Mouse (Mus musculus): ENCODE measurements around the gene Cep295. TPM values are rescaled to one million over a fixed set of nuclear protein-coding genes. Genes with fewer than 3 reads are reported as not detected.

The Cep295 gene
- polyA plus RNA-seq (2015; fragmentation: Nextera tagmentation; extraction: Ambion mirVana) = 3.6 and 5.3 TPM in 2 replicates

DNA sequence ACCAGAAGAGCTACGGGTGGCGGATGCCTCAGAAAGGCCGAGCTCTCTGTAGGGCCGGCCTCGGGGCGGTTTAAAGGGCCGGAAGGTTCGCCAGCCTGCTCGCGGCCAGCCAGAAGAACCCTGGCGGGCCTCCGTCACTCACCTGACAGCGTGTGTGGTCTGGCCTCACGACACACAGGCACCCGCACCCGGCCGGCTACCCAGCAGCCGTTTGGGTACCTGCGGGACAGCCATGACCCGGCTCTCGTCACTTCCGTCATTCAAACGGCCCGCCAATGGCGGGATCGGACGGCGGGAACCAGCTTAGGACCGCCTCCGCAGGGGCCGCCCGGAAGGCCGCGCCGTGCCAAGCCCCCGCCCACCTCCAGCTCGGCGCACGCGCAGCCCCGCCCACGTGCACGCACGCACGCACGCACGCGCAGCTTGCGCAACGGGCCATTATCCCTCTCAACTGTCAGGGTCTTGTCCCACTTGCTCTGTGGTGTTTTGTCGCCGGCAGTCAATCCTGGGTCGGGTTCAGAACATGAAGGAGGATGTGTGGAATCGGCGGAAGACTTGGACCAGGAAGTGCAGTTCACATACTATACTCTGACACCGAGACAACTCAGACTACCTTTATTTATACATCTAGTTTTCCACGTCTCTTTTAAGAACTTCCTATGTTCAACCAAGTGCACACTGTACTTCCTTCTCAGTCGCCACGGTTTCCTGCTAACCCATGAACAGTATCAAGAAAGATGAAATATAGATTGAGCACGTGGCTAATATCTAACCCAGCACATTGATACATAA is at the start of gene Cep295:
Gene Cep295, minus strand, starts transcription at position 305 of the 792 bp plus-strand sequence.

DNA sequence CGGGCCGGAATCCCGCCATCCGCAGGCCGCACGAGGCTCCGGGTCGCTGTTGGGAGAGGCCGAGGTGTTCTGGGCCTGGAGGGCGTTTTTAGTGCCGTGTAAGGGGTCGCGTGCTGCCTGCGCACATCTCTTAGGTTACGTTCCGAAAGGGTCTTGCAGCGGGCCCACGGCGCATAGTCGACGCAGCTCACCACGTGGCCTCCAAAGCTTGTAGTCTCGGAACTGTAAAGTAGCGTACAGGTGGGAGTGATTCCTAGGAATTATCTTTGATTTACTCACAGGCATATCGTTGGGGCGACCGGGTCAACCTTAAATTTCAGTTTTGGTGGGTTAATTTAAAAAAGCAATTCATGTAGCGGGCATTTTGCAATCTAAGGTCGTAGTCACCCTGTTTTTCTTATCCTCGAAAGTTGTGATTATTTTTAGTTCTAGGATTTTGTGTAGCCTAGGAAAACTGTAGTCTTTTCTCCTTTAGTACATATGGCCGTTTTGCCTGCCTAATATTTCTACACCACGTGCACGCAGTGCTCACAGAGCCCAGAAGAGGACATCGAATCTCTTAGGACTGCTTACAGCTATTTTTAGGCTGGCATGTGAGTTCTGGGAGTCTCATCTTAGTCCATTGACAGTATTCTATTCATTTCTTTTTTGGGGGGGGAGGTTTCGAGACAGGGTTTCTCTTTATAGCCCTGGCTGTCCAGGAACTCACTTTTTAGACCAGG is 51.0 kb downstream of the Cep295 start, which contains the start of gene 4931406C07Rik:
Gene 4931406C07Rik, minus strand, starts transcription at position 51 of the 722 bp plus-strand sequence.

DNA sequence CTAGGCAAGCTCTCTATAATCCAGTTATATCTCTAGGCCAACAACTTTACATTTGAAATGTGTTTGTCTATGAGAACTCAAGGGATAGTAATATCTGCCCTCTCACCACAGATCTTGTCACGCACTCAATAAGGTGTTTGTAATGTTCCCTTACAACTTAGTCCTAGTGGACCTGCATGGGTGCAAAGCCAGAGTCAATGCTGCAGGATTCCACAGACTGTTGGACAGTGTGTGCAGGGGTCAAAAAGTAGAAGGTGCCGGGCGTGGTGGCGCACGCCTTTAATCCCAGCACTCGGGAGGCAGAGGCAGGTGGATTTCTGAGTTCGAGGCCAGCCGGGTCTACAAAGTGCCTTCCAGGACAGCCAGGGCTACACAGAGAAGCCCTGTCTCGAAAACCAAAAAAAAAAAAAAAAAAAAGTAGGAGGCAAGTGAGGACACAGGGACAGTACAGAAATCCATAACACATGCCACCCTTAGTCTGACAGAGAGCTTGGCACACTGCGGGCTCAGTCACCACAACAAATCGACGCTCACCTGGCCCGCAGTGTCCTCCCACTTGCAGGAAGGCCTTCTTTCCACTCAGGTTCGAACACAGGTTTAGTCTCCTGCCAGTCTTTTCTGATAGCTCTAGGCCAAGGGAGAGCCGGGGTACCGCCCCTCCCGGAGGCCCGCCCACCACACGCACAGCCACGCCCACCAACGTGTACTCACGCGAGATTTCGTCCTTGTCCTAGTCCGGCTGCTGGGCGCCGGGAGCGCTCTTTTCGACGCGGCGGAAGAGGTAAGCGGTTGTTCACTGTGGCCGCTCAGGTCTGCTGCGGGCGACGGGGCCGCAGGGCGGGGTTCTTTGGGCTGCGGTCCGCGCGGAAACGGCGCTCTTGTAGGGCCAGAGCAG is 51.8 kb downstream of the Cep295 start, which contains the start of gene Taf1d:
Gene Taf1d, plus strand, starts transcription at position 712 of the 895 bp plus-strand sequence.

DNA sequence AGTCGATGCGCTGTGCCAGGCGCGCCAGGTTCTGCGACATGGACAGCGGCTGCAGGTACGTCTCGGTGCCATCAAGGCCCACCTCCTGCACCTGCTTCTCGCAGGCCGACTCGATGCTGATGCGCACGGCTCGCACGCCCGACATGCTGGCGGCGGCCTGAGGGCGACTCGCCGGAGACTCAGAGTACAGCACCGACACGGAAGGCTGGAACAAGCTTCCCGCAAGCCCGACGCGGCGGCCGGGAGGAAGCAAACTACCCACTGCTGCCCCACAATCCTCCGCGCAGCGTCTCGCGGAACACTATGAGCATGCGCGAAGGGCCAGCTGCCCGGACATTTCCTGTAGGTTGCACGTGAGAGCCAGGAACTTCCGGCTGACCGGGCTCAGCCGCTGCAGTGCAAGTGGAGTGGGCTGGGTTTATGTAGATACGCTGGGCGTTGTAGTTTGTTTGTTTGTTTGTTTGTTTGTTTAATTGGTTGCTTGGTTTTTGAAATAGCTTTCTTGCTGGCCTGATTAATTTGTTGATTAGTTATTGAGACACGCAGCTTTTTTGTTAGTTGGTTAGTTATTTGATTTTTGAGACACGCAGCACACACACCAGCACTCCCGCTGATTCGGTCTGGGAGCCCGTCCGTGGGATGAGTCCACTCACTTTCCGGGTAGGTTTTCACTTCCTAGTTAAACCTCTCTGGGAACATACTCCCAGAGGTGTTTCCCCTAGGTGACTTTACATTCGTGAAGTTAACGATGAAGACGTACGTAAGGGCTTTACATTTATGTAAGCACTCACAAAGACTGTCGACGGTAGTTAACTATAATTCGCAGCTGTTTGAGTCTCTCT is 77.7 kb downstream of the Cep295 start, which contains the start of gene Med17:
Gene Med17, minus strand, starts transcription at position 283 of the 842 bp plus-strand sequence.

Small RNA genes lying within 50 kb of the gene (microRNA-seq; reads per million reads assigned to microRNA genes)
- gene Gm49349 (not detected), gene mmu-mir-7650 (not detected)

Other genes starting within 250 kb of the Cep295 start
- not detected in 2 replicates for gene Hephl1, start 245.7 kb downstream of the Cep295 start, polyA plus RNA-seq (2015; fragmentation: Nextera tagmentation; extraction: Ambion mirVana)
- 3.1 and 3.6 TPM in 2 replicates for gene Vstm5, start 118.7 kb downstream of the Cep295 start, polyA plus RNA-seq (2015; fragmentation: Nextera tagmentation; extraction: Ambion mirVana)
- 16.3 and 19.1 TPM in 2 replicates for gene Med17, start 77.9 kb downstream of the Cep295 start, polyA plus RNA-seq (2015; fragmentation: Nextera tagmentation; extraction: Ambion mirVana)
- gene Taf1d, start 51.6 kb downstream of the Cep295 start, polyA plus RNA-seq (2015; fragmentation: Nextera tagmentation; extraction: Ambion mirVana) = 38.7 and 48.8 TPM in 2 replicates
- gene 4931406C07Rik, start 51.3 kb downstream of the Cep295 start, polyA plus RNA-seq (2015; fragmentation: Nextera tagmentation; extraction: Ambion mirVana) = 7.8 and 10.1 TPM in 2 replicates
- 2.2 and 2.8 TPM in 2 replicates for gene Smco4, start 135.6 kb upstream of the Cep295 start, polyA plus RNA-seq (2015; fragmentation: Nextera tagmentation; extraction: Ambion mirVana)

All from urinary bladder, postnatal 0 days (tissue).